Mouse (Mus musculus): Measurements from ENCODE around the gene Cwc22.

The Cwc22 gene

GRCm38 (mm10) chr2:77871146-77871545 lies 75.0 kb downstream of the Cwc22 start:
- DNase-seq, result no peak

- DNase-seq, result no peak
Measured at GRCm38 (mm10) chr2:77869729-77870280, 76.4 kb downstream of the Cwc22 start.

GRCm38 (mm10) chr2:77863934-77864333 lies 82.2 kb downstream of the Cwc22 start:
- no peak for DNase-seq

GRCm38 (mm10) chr2:77863522-77863921 lies 82.7 kb downstream of the Cwc22 start:
- no peak for DNase-seq

GRCm38 (mm10) chr2:77841464-77841863 lies 104.7 kb downstream of the Cwc22 start:
- no peak for DNase-seq

- no peak for DNase-seq
Measured at GRCm38 (mm10) chr2:77839587-77839986, 106.6 kb downstream of the Cwc22 start.

- DNase-seq, result no peak
Measured at GRCm38 (mm10) chr2:77838688-77839087, 107.5 kb downstream of the Cwc22 start.

- no peak for DNase-seq
Measured at GRCm38 (mm10) chr2:77835781-77836180, 110.4 kb downstream of the Cwc22 start.
